Mouse (Mus musculus): ENCODE data around the gene Zfp513. TPM values are rescaled to one million over a fixed set of nuclear protein-coding genes. Genes with fewer than 3 reads are reported as not detected.

Zfp513 gene
- polyA plus RNA-seq, 1 experiment from 2014 or later, result 8.1 TPM

DNA sequence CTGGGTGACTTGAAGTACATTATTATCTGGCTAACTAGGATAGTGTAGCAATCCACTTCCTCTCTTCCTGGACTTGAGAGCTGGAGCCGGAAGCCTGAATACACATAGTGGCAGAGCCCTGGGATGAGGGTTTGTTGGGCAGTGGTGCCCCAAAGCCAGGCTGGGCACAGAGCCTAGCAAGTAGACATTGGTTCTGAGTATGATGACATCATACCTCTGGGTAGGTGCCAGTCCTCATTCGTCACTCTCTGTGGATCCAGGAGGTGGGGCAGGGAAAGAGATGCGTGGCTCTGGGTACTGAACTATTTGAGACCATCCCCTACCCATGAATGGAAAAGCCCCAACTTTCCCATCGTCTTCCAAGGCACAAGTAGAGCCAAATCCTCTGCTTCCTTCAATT, 52.3 kb downstream of the Zfp513 start:
- Histone ChIP-seq H3K4me2 (replicated peaks) (no peak overlapping the region), H3K4me1 (replicated peaks) (peaks cover 9% of the 10 kb centered on the region; the same call in 1 of the 2 replicates), H3K9me3 (no peaks in the 10 kb centered on the region), H3K27me3 (replicated peaks) (no peaks in the 10 kb centered on the region), H3K27ac (no peak overlapping the region), H3K9ac (no peak overlapping the region), H3K4me3 (replicated peaks) (no peak overlapping the region), H3K36me3 (0 out of 2 replicates have a peak, but pooled peaks cover 4% of the 10 kb centered on the region)
- WGBS, result 91% methylated on average over 4 of the region's 4 CpGs
- ATAC-seq, result no peak

Other genes with a start within 250 kb of the Zfp513 start
- 166 and 192 TPM in 2 replicates for gene Preb, start 241.9 kb downstream of the Zfp513 start, polyA plus RNA-seq (2015; fragmentation: Nextera tagmentation; extraction: Ambion mirVana)
- 2.2 and 2.3 TPM in 2 replicates for gene Tcf23, start 233.6 kb downstream of the Zfp513 start, polyA plus RNA-seq (2015; fragmentation: Nextera tagmentation; extraction: Ambion mirVana)
- 164 and 171 TPM in 2 replicates for gene Atraid, start 154.0 kb downstream of the Zfp513 start, polyA plus RNA-seq (2015; fragmentation: Nextera tagmentation; extraction: Ambion mirVana)
- 12.8 and 15.1 TPM in 2 replicates for gene Slc5a6, start 153.4 kb downstream of the Zfp513 start, polyA plus RNA-seq (2015; fragmentation: Nextera tagmentation; extraction: Ambion mirVana)
- gene Cad, start 147.5 kb downstream of the Zfp513 start, polyA plus RNA-seq (2015; fragmentation: Nextera tagmentation; extraction: Ambion mirVana), result 24.2 and 25.2 TPM in 2 replicates
- gene Dnajc5g, start 96.0 kb downstream of the Zfp513 start, polyA plus RNA-seq (2015; fragmentation: Nextera tagmentation; extraction: Ambion mirVana), result not detected in 2 replicates
- 0.26 and 0.34 TPM in 2 replicates for gene Slc30a3, start 94.1 kb downstream of the Zfp513 start, polyA plus RNA-seq (2015; fragmentation: Nextera tagmentation; extraction: Ambion mirVana)
- not detected in 2 replicates for gene Trim54, start 85.6 kb downstream of the Zfp513 start, polyA plus RNA-seq (2015; fragmentation: Nextera tagmentation; extraction: Ambion mirVana)
- gene Ucn, start 63.5 kb downstream of the Zfp513 start, polyA plus RNA-seq (2015; fragmentation: Nextera tagmentation; extraction: Ambion mirVana), result not detected in 2 replicates
- 57.1 and 67.9 TPM in 2 replicates for gene Mpv17, start 48.1 kb downstream of the Zfp513 start, polyA plus RNA-seq (2015; fragmentation: Nextera tagmentation; extraction: Ambion mirVana)
- 2.1 and 2.4 TPM in 2 replicates for gene Gm29609, start 22.4 kb downstream of the Zfp513 start, polyA plus RNA-seq (2015; fragmentation: Nextera tagmentation; extraction: Ambion mirVana)
- 56.6 and 63.4 TPM in 2 replicates for gene Gtf3c2, start 22.2 kb downstream of the Zfp513 start, polyA plus RNA-seq (2015; fragmentation: Nextera tagmentation; extraction: Ambion mirVana)
- gene Snx17, start 9.1 kb downstream of the Zfp513 start, polyA plus RNA-seq (2015; fragmentation: Nextera tagmentation; extraction: Ambion mirVana), result 131 and 136 TPM in 2 replicates
- 58.0 and 67.3 TPM in 2 replicates for gene Eif2b4, start 8.9 kb downstream of the Zfp513 start, polyA plus RNA-seq (2015; fragmentation: Nextera tagmentation; extraction: Ambion mirVana)
- 124 and 132 TPM in 2 replicates for gene Ppm1g, start 18.4 kb upstream of the Zfp513 start, polyA plus RNA-seq (2015; fragmentation: Nextera tagmentation; extraction: Ambion mirVana)
- gene Nrbp1, start 38.6 kb upstream of the Zfp513 start, polyA plus RNA-seq (2015; fragmentation: Nextera tagmentation; extraction: Ambion mirVana), result 133 and 136 TPM in 2 replicates
- gene Gm9970, start 38.9 kb upstream of the Zfp513 start, polyA plus RNA-seq (2015; fragmentation: Nextera tagmentation; extraction: Ambion mirVana), result 0.33 TPM in 1 of 2 replicates, not detected in the other
- 66.8 and 70.0 TPM in 2 replicates for gene Krtcap3, start 49.4 kb upstream of the Zfp513 start, polyA plus RNA-seq (2015; fragmentation: Nextera tagmentation; extraction: Ambion mirVana)
- gene Ift172, start 88.8 kb upstream of the Zfp513 start, polyA plus RNA-seq (2015; fragmentation: Nextera tagmentation; extraction: Ambion mirVana), result 20.1 and 21.4 TPM in 2 replicates
- gene Fndc4, start 93.8 kb upstream of the Zfp513 start, polyA plus RNA-seq (2015; fragmentation: Nextera tagmentation; extraction: Ambion mirVana), result 27.9 and 29.6 TPM in 2 replicates
- gene Gckr, start 95.1 kb upstream of the Zfp513 start, polyA plus RNA-seq (2015; fragmentation: Nextera tagmentation; extraction: Ambion mirVana), result 0.52 and 0.54 TPM in 2 replicates

Data from intestine, embryonic 15.5 days (tissue).